Mouse (Mus musculus): Measurements from ENCODE around the gene Fkbp11. TPM values are rescaled to one million over a fixed set of nuclear protein-coding genes. Genes with fewer than 3 reads are reported as not detected.
A peak's percentile ranks its signal among the peaks of the same experiment; 100 is the strongest.
"Not testable (repeated sequence)": the region's sequence is repeated elsewhere in the genome, so short reads cannot be mapped to it uniquely, and the experiment has no call there.

Gene Fkbp11
- total RNA-seq (2021): 1 to 10 TPM; 7.9 to 8.5 TPM
- long read RNA-seq, experiment 1, transcript Fkbp11-201 (6 exons, 734 nt): major isoform, 12 of 14 reads
- long read RNA-seq, experiment 1, partial matches to known transcripts: 1 of 14 reads
- long read RNA-seq, experiment 1, other reads (novel, unspliced or antisense): 1 of 14 reads
- long read RNA-seq, experiment 2, transcript Fkbp11-201 (6 exons, 734 nt): major isoform, 9 of 10 reads
- long read RNA-seq, experiment 2, partial matches to known transcripts: 1 of 10 reads
- long read RNA-seq, experiment 2, other reads (novel, unspliced or antisense): 0 of 10 reads

GRCm38 (mm10) chr15:98727443-98728321 is at the start of gene Fkbp11:
Gene Fkbp11 (minus strand): TSS chr15:98728198.
- peak; percentile 75 to 76 for DNase-seq

GRCm38 (mm10) chr15:98777762-98778161 is 49.8 kb upstream of the Fkbp11 start, which contains the start of gene Wnt10b:
Gene Wnt10b (minus strand): TSS chr15:98778150.
- DNase-seq: peak in 1 of 2 experiments; percentile 38

GRCm38 (mm10) chr15:98777005-98777616 is 49.1 kb upstream of the Fkbp11 start:
- DNase-seq: no peak

GRCm38 (mm10) chr15:98776280-98777004 is 48.4 kb upstream of the Fkbp11 start:
- DNase-seq: peak in 1 of 2 experiments; percentile 23

- no peak for DNase-seq
Observed at GRCm38 (mm10) chr15:98775533-98775932, 47.5 kb upstream of the Fkbp11 start.

GRCm38 (mm10) chr15:98774096-98774495 is 46.1 kb upstream of the Fkbp11 start:
- DNase-seq: no peak

- no peak for DNase-seq
Observed at GRCm38 (mm10) chr15:98772511-98773211, 44.7 kb upstream of the Fkbp11 start.

GRCm38 (mm10) chr15:98771813-98772425 is 43.9 kb upstream of the Fkbp11 start:
- no peak for DNase-seq

GRCm38 (mm10) chr15:98768259-98768658 is 40.3 kb upstream of the Fkbp11 start:
- no peak for DNase-seq

GRCm38 (mm10) chr15:98765929-98766328 is 37.9 kb upstream of the Fkbp11 start:
- no peak for DNase-seq

- peak; percentile 96 to 97 for DNase-seq
Observed at GRCm38 (mm10) chr15:98762670-98763529, 34.9 kb upstream of the Fkbp11 start, which contains the start of gene Arf3. Gene Arf3 (minus strand): TSS chr15:98763214.

GRCm38 (mm10) chr15:98762201-98762621 is 34.2 kb upstream of the Fkbp11 start:
- DNase-seq: peak; percentile 56 to 80

GRCm38 (mm10) chr15:98754125-98754524 is 26.1 kb upstream of the Fkbp11 start:
- DNase-seq: no peak

- DNase-seq: no peak
Observed at GRCm38 (mm10) chr15:98753021-98753423, 25.0 kb upstream of the Fkbp11 start.

- no peak for DNase-seq
Observed at GRCm38 (mm10) chr15:98749093-98749492, 21.1 kb upstream of the Fkbp11 start.

- DNase-seq: no peak
Observed at GRCm38 (mm10) chr15:98747296-98747695, 19.3 kb upstream of the Fkbp11 start.

- DNase-seq: no peak
Observed at GRCm38 (mm10) chr15:98746344-98746965, 18.5 kb upstream of the Fkbp11 start.

GRCm38 (mm10) chr15:98743863-98744262 is 15.9 kb upstream of the Fkbp11 start:
- not testable (repeated sequence) for DNase-seq

GRCm38 (mm10) chr15:98742766-98743428 is 14.9 kb upstream of the Fkbp11 start:
- DNase-seq: no peak

Measured in heart, adult 18-20 months (tissue).